Mouse (Mus musculus): ENCODE measurements around the gene Arpc5.

Gene Arpc5

DNA sequence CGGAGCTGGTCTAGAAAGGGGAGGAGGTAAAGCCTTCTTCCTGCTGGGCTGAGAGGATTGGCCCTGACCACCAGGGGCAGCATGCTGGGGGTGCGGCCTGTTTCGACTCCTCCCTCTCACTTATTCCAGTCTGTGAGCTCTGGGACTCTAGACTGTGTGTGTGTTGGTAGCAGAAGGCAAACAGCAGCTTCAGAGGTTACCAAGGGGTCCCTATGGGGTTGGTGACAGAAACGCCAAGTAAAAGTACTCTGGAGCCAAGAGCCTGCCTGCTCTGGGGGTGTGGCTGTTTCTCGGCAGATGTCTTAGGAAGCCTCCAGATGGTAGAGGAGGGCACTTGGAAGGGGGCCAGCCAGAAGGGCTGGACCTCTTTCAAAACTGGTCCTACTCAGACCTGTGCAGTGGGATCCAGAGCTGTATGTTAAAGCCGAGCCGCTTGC is 48.9 kb downstream of the Arpc5 start:
- no peak for DNase-seq (ENCODE audit: low spot score)

DNA sequence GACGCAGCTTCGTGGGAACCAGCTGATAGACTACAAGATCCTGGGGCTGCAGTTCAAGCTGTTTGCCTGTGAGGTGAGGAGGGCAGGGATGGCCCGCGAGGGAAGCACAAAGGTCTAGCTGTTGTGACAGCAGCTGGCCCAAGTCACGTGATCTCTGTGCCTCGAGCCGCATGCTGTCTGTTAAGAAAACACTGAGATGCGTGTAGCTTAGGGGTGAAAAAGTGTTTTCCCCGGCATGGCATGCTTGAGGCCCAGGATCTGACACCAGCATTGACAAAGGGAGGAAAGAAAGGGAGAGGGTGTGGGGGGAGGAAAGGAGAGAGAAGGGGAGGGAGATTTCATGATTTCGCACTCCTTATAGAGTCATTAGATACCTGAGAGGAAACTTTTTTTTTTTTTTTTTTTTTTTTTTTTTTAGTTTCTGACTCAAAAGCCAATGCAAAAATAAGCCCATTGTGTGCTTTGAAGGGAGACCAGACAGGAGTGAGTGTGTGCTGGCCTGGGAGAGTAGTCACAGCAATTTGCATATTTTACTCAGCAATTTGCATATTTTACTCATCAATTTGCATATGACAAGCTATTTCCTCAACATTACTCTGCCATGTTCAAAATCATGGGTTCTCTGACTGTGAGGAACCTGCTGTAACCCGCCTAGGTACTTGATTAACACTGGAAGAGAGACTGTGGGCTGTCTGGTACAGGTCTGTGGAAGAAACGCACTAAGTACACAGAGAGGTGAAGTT is 50.9 kb downstream of the Arpc5 start:
- DNase-seq (ENCODE audit: low spot score), result no peak

DNA sequence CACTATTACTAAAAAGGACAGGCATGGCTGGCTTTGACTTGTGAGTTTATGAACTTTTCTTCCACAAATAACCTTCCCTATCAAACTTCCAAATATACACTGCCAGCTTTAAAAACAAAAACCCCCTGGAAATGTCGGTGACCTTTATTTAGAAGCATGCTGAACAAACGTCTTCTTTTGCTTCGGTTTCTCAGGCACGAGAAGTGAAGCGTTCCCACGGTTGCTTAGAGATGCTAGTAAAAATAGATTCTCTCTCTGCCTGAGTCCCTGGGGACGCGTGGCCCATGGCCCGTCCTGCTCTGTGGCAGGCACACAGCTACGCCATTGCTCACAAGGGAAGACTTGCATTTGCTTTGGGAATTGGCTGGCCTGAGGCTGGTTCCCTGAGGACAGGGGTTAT is 51.5 kb downstream of the Arpc5 start:
- DNase-seq (ENCODE audit: low spot score), result no peak

DNA sequence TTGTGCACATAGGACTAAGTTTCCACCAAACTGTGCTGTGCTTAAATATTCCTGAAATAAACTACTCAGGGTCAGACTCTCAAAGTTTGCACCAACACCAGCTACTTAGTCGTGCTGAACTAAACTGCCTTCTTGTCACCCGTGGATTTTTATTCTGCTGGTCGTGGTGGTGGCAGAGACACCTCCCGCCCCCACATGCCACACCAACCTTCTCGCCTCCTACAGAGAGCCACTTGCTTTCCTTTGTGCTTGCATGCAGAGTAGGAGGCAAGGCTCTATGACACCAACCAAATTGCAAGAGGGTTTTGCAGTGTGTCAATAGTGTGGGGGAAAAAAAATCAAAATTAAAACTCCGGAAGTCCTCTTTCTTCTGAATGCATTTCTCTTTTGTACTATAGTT is 53.2 kb downstream of the Arpc5 start:
- no peak for DNase-seq (ENCODE audit: low spot score)

DNA sequence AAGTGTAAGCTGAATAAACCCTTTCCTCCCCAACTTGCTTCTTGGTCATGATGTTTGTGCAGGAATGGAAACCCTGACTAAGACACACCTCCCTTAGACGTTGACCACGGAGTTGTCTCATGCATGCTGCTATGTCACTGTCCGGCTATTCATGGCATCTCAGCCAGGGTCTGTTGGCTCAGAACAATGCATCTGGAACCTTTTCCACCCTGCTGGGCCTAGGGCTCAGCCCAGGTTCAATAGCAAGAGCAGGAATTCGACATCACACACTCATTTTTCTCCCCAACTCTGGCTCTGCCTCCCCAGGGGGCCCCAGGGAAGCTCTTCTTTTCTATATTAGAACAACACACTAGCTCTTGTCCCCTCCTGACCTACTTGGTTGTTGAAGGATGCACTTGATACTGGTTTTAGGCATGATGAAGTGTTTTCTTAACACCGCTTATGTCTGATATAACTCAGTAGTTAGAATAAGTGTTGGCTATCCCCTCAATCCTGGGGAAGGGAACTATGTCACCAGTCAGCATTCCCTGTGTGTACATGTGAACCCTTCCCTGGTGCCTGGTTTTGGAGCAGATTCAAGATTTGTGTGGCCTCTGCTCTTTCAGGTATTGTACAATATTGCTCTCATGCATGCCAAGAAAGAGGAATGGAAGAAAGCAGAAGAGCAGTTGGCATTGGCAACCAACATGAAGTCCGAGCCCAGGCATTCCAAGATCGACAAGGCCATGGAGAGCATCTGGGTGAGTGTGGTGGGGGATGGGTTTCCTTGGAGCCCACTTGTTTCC is 54.8 kb downstream of the Arpc5 start:
- no peak for DNase-seq (ENCODE audit: low spot score)

DNA sequence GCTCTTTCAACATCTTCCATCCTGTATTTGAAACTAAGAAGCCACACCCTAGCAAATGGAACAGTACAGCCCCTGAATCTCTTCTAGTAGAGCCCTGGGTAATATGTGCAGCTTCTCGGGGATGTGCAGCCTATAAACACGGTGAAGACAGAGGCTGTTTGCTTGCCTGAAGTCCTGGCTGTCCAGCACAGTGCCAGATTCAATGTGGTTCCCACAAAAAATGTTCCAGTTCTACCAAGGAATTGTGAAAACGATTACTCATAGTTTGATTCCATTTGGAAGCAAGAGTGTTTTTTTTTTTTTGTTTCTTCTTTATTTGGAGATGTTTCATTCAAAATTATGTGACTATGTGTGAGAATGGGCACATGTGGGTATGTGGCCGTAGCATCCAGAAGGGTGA is 55.4 kb downstream of the Arpc5 start:
- DNase-seq (ENCODE audit: low spot score), result no peak

DNA sequence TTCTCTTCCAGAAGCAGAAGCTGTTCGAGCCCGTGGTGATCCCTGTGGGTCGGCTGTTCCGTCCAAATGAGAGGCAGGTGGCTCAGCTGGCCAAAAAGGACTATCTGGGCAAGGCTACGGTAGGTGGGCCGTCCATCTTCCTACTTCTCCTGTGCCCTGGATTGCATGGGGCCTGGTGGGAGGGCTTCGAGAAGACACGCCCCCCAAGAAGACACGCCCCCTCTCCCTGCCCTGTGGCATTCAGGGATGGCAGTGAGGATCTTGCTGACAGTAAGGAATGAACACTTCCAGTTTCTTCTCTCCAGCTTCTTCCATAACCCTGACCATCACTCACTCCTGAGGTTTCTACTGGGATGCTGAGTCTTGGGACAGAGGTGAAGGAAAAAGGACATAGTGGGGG is 57.9 kb downstream of the Arpc5 start:
- no peak for DNase-seq (ENCODE audit: low spot score)
